Mouse (Mus musculus) ovary, postnatal 14 days (tissue): ENCODE measurements around the gene Supt5.
A peak's percentile ranks its signal among the peaks of the same experiment; 100 is the strongest.

ENCODE experiments used
- DNase-seq: peaks from one replicate; pipeline ENCODE4 v3.0.0; 2022; ENCODE audit warnings: low spot score

Gene Supt5

GRCm38 (mm10) chr7:28351676-28352191 is 13.2 kb upstream of the Supt5 start:
- no peak for DNase-seq

GRCm38 (mm10) chr7:28350155-28350883 is 11.8 kb upstream of the Supt5 start, which contains the start of gene Rps16:
Gene Rps16, plus strand, starts transcription at chr7:28350652.
- DNase-seq = peak; percentile 98

GRCm38 (mm10) chr7:28348601-28349000 is 10.1 kb upstream of the Supt5 start:
- no peak for DNase-seq

DNA sequence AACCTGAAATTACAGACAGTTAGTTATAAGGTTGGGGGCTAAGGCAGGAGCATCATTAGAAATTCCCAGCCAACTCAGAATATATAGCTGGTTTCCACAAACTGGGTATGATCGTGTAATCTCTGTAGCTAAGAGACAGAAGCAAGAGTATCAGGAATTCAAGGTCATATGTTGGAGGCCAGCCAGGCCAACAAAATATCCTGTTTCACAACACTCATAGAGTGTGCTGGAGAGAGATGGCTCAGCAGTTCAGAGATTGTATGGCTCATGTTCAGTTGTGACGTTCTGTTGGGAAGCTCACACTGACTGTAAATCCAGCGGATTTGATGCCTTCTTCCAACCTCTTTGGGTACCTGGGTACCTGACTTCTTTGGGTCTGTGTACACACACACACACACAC is 9.2 kb upstream of the Supt5 start:
- DNase-seq = no peak

DNA sequence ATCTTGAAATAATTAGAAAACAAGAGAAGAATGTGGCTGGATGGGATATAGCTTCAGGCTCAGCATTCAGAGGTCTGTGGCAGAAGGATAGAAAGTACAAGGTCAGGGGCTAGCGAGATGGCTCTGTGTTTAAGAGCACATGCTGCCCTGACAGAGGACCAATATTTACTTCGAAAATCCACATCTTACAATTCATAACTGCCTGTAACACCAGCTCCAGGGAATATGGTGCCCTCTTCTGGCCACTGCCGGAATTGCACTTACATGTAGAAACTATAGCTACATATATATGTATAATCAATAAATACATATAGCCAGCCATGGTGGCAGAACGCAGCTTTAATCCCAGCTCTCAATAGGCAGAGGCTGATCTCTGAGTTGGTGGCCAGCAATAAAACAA is 6.1 kb upstream of the Supt5 start:
- DNase-seq = no peak

GRCm38 (mm10) chr7:28341381-28341780 is 2.8 kb upstream of the Supt5 start:
- no peak for DNase-seq

DNA sequence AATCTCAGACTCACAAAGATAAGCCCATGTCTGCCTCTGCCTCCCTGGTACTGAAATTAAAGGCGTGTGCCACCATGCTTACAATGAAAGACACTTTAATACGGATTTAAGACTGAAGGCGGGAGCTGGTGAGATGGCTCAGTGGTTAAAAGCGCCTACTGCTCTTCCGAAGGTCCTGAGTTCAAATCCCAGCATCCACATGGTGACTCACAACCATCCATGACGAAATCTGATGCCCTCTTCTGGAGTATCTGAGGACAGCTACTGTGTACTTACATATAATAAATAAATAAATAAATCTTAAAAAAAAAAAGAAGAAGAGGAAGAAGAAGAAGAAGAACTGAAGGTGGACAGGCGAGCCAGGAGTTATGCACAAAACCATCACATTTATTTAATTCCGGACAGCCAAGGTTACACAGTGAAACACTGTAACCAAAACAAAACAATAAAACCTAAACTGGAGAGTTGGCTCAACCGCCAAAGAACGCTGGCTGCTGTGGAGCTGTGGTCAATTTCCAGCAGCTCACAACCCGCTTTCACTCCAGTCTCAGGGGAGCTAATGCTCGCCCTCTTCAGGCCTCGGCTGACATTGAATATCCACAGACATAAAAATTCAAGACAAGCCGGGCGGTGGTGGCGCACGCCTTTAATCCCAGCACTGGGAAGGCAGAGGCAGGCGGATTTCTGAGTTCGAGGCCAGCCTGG is 819 bp upstream of the Supt5 start:
- DNase-seq = peak; percentile 39

DNA sequence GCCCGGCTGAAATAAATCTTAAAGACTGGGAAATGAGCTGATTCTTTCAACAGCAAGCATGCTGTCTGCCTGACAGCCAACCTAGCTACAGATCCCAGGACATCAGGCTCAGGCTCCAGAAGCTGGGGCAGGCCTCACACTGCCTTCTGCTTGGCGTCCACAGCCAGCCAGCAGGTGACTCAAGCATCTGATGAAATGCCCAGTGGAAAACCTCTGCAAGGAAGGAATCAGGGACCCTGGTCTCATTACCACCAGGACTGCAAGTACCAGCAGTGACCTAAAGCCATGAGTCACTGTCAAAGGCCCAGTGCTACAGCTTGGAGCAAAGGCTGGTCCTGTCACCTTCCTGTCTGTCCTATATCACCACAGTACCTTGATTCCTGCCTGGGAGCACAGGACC is 3.1 kb downstream of the Supt5 start:
- no peak for DNase-seq

GRCm38 (mm10) chr7:28334534-28334933 is 4.0 kb downstream of the Supt5 start:
- DNase-seq = no peak

- DNase-seq = no peak
Observed at GRCm38 (mm10) chr7:28328260-28328659, 10.3 kb downstream of the Supt5 start.

DNA sequence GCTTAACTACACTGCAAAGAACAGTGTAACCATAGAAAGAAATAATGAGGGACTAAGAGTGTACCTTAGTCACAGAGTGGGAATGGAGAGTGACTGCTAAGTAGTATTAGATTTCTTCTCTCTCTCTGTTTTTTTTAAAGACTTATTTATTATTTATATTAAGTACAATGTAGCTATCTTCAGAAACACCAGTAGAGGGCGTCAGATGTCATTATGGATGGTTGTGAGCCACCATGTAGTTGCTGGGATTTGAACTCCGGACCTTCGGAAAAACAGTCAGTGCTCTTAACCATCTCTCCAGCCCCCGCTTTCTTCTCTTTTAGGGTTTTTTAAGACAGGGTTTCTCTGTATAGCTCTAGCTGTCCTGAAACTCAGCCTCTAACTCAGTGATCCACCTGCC is 12.1 kb downstream of the Supt5 start:
- no peak for DNase-seq

- no peak for DNase-seq
Observed at GRCm38 (mm10) chr7:28325293-28325692, 13.3 kb downstream of the Supt5 start.

DNA sequence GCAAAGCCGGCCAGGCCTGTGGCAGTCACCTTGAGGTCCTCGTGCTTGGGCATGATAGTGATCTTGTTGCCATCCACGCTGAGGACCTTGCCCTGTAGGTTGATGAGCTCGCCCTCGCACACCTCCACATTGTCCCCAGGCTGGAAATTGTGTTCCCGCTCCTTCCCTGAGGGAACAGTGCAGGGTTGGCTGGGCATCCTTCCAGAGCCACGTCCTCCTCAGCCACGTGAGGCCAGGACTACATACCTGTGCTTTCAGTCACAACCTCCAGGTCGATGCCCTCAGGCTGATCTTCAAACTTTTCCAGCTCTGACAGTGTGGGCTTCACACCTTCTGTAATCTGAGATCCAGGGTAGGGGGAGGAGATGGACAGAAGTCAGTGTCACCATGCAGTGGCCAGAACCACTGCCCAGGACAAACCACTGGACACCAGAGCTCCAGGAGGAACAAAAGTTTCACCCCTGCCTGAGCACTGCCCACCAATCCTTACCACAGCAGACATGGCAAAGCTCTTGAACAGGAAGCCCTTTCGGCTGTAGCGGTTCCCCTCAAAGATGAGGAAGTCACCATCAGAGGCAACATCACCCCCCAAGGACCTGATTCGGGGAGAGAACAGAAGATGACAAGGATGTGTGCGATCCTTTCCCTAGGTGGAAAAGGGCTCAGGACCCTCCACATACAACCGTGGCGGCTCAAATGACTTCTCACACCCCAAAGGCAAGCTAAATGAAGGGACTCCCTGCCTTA is 16.4 kb downstream of the Supt5 start:
- DNase-seq = no peak

DNA sequence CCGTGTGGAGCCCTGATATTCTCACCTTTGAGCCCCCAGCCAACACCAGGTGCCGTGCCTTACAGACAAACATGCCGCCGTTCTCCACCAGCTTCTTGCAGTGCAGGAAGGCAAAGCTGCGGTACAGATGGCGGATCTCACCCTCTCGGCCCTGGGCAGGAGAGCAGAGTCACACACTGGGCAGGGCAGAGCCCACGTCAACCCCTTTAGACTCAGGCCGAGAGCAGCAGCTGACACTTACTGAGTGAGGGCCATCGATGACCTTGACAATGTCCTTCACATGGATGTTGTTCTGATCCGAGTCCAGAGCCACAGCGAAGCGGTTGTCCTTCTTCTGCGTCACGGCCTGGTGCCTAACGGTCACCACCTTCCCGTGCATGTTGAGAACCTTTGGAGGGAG is 19.8 kb downstream of the Supt5 start:
- DNase-seq = no peak

DNA sequence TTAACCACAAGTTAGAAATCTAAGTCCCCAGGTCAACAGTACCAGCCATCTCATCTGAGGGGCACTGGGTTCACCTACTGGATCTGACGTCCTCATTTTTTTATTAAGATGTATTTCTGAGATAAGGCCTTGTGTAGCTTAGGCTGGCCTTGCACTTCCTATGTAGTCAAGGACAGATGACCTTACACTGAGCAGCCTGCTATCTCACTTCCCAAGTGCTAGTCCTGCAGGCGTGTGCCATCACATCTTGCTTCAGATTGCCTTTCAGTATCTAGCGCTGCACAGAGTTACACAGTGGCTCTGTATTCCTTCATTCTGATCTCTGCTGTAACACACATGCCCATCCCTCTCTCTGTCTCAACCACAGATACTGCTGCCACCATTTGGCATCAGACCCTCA is 20.5 kb downstream of the Supt5 start:
- no peak for DNase-seq

DNA sequence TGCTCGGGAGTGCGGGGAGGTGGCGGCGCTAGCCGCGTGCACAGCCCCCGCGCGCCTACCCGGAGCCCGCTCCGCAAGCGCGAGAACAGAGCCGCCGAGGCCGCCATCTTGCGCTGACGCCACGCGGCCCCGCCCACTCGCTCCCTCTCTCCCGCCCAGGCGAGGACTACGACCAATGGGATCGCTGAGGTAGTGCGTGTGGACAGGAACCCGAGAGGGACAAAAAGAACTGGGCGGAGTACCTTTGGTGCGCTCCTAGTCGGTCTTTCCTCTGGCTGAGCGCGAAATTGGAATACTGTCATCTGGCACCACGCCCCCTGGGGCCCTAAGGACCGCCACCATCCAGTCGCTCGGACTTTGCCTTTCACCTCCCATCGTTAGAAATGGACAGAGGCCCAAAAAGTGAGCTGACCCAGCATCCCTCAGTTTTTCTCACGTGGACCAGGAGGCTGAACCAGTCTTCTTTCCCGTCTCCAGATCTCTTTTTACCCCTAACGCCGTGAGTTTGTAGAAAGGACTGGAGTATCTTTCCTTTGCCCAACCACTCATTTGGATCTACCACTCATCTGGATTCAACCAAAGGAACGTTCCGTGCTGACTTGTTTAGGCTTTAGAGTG is 26.5 kb downstream of the Supt5 start, which contains the start of gene Timm50:
Gene Timm50, minus strand, starts transcription at position 147 of the 618 bp plus-strand sequence.
- DNase-seq = peak; percentile 98

DNA sequence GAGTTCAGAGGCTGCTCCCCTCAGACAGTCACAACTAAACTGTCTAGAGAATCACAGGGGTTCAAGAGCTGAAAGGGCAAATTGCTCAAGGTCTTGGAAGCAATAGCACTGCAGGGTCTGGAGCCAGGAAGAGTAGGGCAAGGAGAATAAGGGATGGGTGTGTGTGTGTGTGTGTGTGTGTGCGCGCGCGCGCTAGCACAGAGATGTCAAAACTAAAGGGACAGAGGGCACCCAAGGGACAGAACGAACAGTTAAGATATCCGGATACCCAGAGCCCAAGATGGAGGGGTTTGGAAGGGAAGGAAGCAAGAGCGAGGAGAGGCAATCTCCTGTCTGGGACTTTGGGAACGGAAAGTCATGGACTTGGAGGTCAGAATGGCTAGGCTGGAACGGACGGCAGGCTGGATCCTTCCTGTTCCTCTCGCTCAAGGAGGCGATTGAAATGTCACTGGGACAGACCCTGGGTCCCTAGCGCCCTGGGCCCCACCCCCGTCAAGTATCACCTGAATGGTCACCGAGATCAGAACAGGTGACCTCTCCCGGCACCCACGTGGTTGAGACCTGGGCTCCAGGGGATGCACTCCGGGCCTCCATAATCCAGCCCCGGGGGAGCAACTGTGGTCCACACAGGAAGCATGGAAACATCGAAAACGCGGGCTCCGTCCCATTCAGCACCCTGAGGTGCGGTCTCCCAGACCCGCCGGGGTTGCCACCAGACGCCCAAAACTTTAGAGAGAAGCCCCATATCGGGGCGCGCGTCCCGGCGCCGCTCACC is 27.2 kb downstream of the Supt5 start:
- DNase-seq = no peak

GRCm38 (mm10) chr7:28309737-28310136 is 28.8 kb downstream of the Supt5 start:
- no peak for DNase-seq

GRCm38 (mm10) chr7:28306216-28306615 is 32.3 kb downstream of the Supt5 start:
- no peak for DNase-seq

DNA sequence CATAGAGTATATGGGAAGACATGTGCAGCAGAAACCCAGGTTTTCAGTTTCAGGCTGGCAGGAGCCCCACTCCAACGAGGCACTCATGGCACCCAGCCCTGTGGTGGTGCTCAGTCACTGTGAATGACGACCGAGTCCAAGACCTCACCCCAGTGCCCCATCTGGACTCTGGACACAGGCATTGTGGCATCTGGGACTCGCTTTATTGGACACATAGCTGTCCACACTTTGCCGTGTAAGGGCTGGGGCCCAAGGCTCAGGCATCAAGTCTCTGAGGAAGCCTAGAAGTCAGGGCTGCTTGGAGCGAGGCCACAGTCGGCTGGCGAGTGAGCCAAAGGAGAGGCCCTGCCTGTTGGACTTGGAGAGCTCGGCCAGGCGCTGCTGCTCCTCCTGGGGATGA is 32.9 kb downstream of the Supt5 start:
- DNase-seq = no peak
